26 mouse cellular contexts compared by ENCODE assay signal in genomic region chr4:99266843-99267445, GRCm38 (mm10). TPM values are rescaled to one million over a fixed set of nuclear protein-coding genes. Genes with fewer than 3 reads are reported as not detected.
DNase-seq lines count a peak whose midpoint lies in the region; ATAC-seq and TF ChIP-seq lines count a peak whose summit lies in the region.
"Had no signal": no experiment of that assay in that cellular context is flagged by ENCODE, and none has a peak within 500 bp of the region (broad histone marks: within the 10 kb centered on the region; RNA-seq: fewer than 3 reads in every experiment).

No protein-coding gene starts in this region.

- H3K4me3 ChIP-seq in lung, postnatal 0 days (ENCODE audit: low read depth, low read length) = no peak overlapping the region
- H3K4me3 ChIP-seq: embryonic facial prominence, embryonic 12.5 days; forebrain, embryonic 10.5 days; forebrain, embryonic 15.5 days; heart, embryonic 15.5 days; limb, embryonic 10.5 days; limb, embryonic 15.5 days; liver, embryonic 13.5 days; neural tube, embryonic 13.5 days had no signal

- H3K9ac ChIP-seq in lung, postnatal 0 days (replicated peaks; ENCODE audit: low read depth) = no peak overlapping the region
- H3K9ac ChIP-seq: embryonic facial prominence, embryonic 12.5 days; forebrain, embryonic 15.5 days; heart, embryonic 15.5 days; limb, embryonic 15.5 days; liver, embryonic 13.5 days; neural tube, embryonic 13.5 days had no signal

- no peak for TF ChIP-seq EP300 in lung, postnatal 0 days (IDR thresholded peaks at IDR 0.05)

- no peak overlapping the region for H3K4me2 ChIP-seq in lung, postnatal 0 days (replicated peaks; ENCODE audit: low read depth, low read length)
- H3K4me2 ChIP-seq: embryonic facial prominence, embryonic 12.5 days; forebrain, embryonic 15.5 days; heart, embryonic 15.5 days; limb, embryonic 15.5 days; liver, embryonic 13.5 days; midbrain, embryonic 11.5 days; neural tube, embryonic 13.5 days had no signal

- H3K9me3 ChIP-seq in lung, postnatal 0 days (ENCODE audit: low read length) = no peaks in the 10 kb centered on the region
- H3K9me3 ChIP-seq: embryonic facial prominence, embryonic 12.5 days; forebrain, embryonic 15.5 days; heart, embryonic 15.5 days; limb, embryonic 10.5 days; limb, embryonic 15.5 days; liver, embryonic 13.5 days; neural tube, embryonic 13.5 days had no signal

- no peaks in the 10 kb centered on the region for H3K4me1 ChIP-seq in lung, postnatal 0 days (ENCODE audit: insufficient read depth, low read depth, low read length)
- H3K4me1 ChIP-seq: embryonic facial prominence, embryonic 12.5 days; forebrain, embryonic 15.5 days; heart, embryonic 15.5 days; limb, embryonic 15.5 days; liver, embryonic 13.5 days had no signal

- no peak for TF ChIP-seq CTCF in lung, postnatal 0 days (IDR thresholded peaks at IDR 0.05)

- no peak for DNase-seq in frontal cortex, postnatal 36 days (ENCODE audit: low spot score in 2 of 2)
- DNase-seq in lung, postnatal 0 days (ENCODE audit: low spot score) = peak; percentile 7
- DNase-seq in lung, postnatal 14 days = no peak
- peak; percentile 53 for DNase-seq in brain, adult 2 months (ENCODE audit: low read depth, low spot score)
- no peak for DNase-seq in c-Kit-positive CD71-positive TER-119-positive erythroid progenitor cells, embryonic 14.5 days (ENCODE audit: low spot score)
- DNase-seq in embryo, embryonic 9.5 days (ENCODE audit: extremely low spot score) = no peak
- DNase-seq: adrenal gland, postnatal 10 days; cerebellum, adult 18-20 months; cerebellum, postnatal 25 days; kidney, postnatal 14 days; layer of hippocampus, postnatal 36 days; liver, embryonic 13.5 days; lung, adult 18-20 months; thymus, postnatal 4 days had no signal

- no peak overlapping the region for H3K27ac ChIP-seq in lung, postnatal 0 days (ENCODE audit: low read length)
- H3K27ac ChIP-seq: embryonic facial prominence, embryonic 12.5 days; forebrain, embryonic 10.5 days; forebrain, embryonic 15.5 days; heart, embryonic 15.5 days; limb, embryonic 10.5 days; limb, embryonic 15.5 days; liver, embryonic 13.5 days; neural tube, embryonic 13.5 days had no signal

- ATAC-seq in frontal cortex, adult (ENCODE audit: low TSS enrichment) = peak; percentile 73
- no peak for ATAC-seq in lung, postnatal 0 days
- ATAC-seq: forebrain, embryonic 15.5 days; intestine, embryonic 16.5 days; Patski had no signal

- WGBS in lung, postnatal 0 days = 79% methylated on average over 10 of the region's 10 CpGs

- H3K36me3 ChIP-seq in lung, postnatal 0 days (ENCODE audit: insufficient read depth, low read length) = no peaks in the 10 kb centered on the region
- H3K36me3 ChIP-seq: forebrain, embryonic 15.5 days; heart, embryonic 15.5 days; limb, embryonic 10.5 days; limb, embryonic 15.5 days; liver, embryonic 13.5 days; neural tube, embryonic 13.5 days had no signal

- H3K27me3 ChIP-seq in lung, postnatal 0 days (replicated peaks; ENCODE audit: insufficient read depth, low read length) = no peaks in the 10 kb centered on the region
- H3K27me3 ChIP-seq: embryonic facial prominence, embryonic 12.5 days; forebrain, embryonic 15.5 days; heart, embryonic 15.5 days; limb, embryonic 15.5 days; liver, embryonic 13.5 days; Patski had no signal

RNA-seq across cellular contexts. Expression of gene Gm12689, which starts 28.8 kb away (rescaled TPM):
- 0.11 and 0.17 TPM in 2 replicates for polyA plus RNA-seq in lung, postnatal 0 days (2015; fragmentation: Nextera tagmentation; extraction: Ambion mirVana)
- polyA plus RNA-seq: heart, embryonic 15.5 days; Patski; thymus, postnatal 0 days had no signal

Comparison
In these comparisons a context has a peak if more than half of its experiments do, and no peak if none do; other contexts are left out.
1. DNase-seq: peak in lung, postnatal 0 days (single experiment) and brain, adult 2 months (single experiment); none in frontal cortex, postnatal 36 days (0 of 2), lung, postnatal 14 days (single experiment), c-Kit-positive CD71-positive TER-119-positive erythroid progenitor cells, embryonic 14.5 days (single experiment) and embryo, embryonic 9.5 days (single experiment).